24 mouse cellular contexts compared by ENCODE assay signal in the genomic region with DNA sequence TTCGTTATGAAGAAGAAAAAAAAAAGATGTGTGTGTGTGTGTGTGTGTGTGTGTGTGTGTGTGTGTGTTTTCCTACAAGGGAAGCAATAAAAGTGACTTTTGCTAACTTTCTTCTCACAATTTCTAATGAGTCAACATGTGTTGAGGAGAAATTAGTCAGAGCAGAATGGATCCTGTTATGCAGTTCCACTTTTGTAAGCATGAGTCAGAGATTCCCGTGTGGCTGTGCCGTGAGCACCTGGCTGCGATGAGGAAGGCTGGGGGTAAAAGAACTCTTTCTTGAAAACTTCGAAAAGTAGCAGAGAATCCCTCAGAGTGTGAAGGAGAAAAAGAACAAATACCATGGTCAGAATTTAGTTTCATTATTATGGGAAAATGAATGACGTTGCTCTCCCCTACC.
DNase-seq lines count a peak whose midpoint lies in the region; ATAC-seq and TF ChIP-seq lines count a peak whose summit lies in the region.
"Had no signal": no experiment of that assay in that cellular context is flagged by ENCODE, and none has a peak within 500 bp of the region (broad histone marks: within the 10 kb centered on the region; RNA-seq: fewer than 3 reads in every experiment).

No protein-coding gene starts in this region.

- 83% methylated on average over 6 of the region's 6 CpGs for WGBS in intestine, embryonic 15.5 days

- peak; percentile 11 for DNase-seq in right cerebral cortex, adult 18-20 months
- no peak for DNase-seq in right cerebral cortex, postnatal 25 days
- peak; percentile 39 for DNase-seq in CH12.LX (ENCODE audit: extremely low read depth)
- DNase-seq in brain, adult 2 months (ENCODE audit: low read depth, low spot score), result peak; percentile 73
- DNase-seq in telencephalon, adult 2 months (ENCODE audit: low read depth, low spot score), result peak; percentile 28
- DNase-seq in gastrocnemius, postnatal 10 days, result no peak
- DNase-seq in kidney, adult 8-10 months, result no peak
- DNase-seq: adrenal gland, postnatal 10 days; adrenal gland, postnatal 36 days; cerebellum, adult 11 months; cerebellum, adult 2 months; cerebellum, adult 9-11 months; cerebellum, postnatal 25 days; forebrain, postnatal 0 days; gastrocnemius, postnatal 14 days; heart, adult 11 months; kidney, adult 11 months had no signal

- dilution Hi-C loops in CH12.LX (cut with MboI; ENCODE audit: extremely low pct_ligation_motif_present, extremely low pct_unique_long_range_greater_than_20kb, low sequenced_read_pairs), result no loop called here

- H3K4me3 ChIP-seq in CH12.LX (replicated peaks in 1 of 3; ENCODE audit: low read depth in 2 of 3, low read length in 2 of 3, poor library complexity in 1 of 3), result no peak overlapping the region
- no peak overlapping the region for H3K4me3 ChIP-seq in intestine, embryonic 15.5 days (replicated peaks)
- H3K4me3 ChIP-seq: embryonic facial prominence, embryonic 12.5 days; embryonic facial prominence, embryonic 15.5 days; forebrain, embryonic 13.5 days; hindbrain, embryonic 12.5 days; hindbrain, embryonic 15.5 days had no signal

- no peak overlapping the region for H3K9ac ChIP-seq in CH12.LX (ENCODE audit: insufficient read depth, low read depth)
- no peak overlapping the region for H3K9ac ChIP-seq in intestine, embryonic 15.5 days
- H3K9ac ChIP-seq: embryonic facial prominence, embryonic 12.5 days; embryonic facial prominence, embryonic 15.5 days; forebrain, embryonic 13.5 days; forebrain, postnatal 0 days; hindbrain, embryonic 12.5 days; hindbrain, embryonic 15.5 days had no signal

- peaks cover 4% of the 10 kb centered on the region for H3K9me3 ChIP-seq in CH12.LX (replicated peaks; ENCODE audit: low read length)
- H3K9me3 ChIP-seq in intestine, embryonic 15.5 days, result no peaks in the 10 kb centered on the region
- H3K9me3 ChIP-seq: embryonic facial prominence, embryonic 12.5 days; embryonic facial prominence, embryonic 15.5 days; forebrain, embryonic 13.5 days; hindbrain, embryonic 15.5 days had no signal

- H3K36me3 ChIP-seq in CH12.LX (replicated peaks in 1 of 2; ENCODE audit: control insufficient read depth in 1 of 2, insufficient read depth in 1 of 2, low read length in 1 of 2), result no peaks in the 10 kb centered on the region
- no peaks in the 10 kb centered on the region for H3K36me3 ChIP-seq in intestine, embryonic 15.5 days
- H3K36me3 ChIP-seq: embryonic facial prominence, embryonic 12.5 days; embryonic facial prominence, embryonic 15.5 days; hindbrain, embryonic 12.5 days; hindbrain, embryonic 15.5 days had no signal

- no peak for TF ChIP-seq CTCF in CH12.LX (conservative IDR thresholded peaks at IDR 0.05 in 1 of 2, IDR thresholded peaks at IDR 0.05 in 1 of 2; ENCODE audit: low read depth in 2 of 2, low read length in 2 of 2)

- no peak for TF ChIP-seq RAD21 in CH12.LX (IDR thresholded peaks at IDR 0.05; ENCODE audit: low read depth, low read length)

- no peak for ATAC-seq in intestine, embryonic 15.5 days
- ATAC-seq: forebrain, embryonic 13.5 days; forebrain, postnatal 0 days had no signal

- no peaks in the 10 kb centered on the region for H3K79me2 ChIP-seq in CH12.LX (replicated peaks; ENCODE audit: control insufficient read depth, extremely low read depth, insufficient read depth, poor library complexity, severe bottlenecking)

- H3K4me1 ChIP-seq in CH12.LX (ENCODE audit: control insufficient read depth in 1 of 2, insufficient read depth in 2 of 2), result peaks cover 0 to 4% of the 10 kb centered on the region in 2 experiments; a peak in 1 of 4 replicates
- no peaks in the 10 kb centered on the region for H3K4me1 ChIP-seq in intestine, embryonic 15.5 days (replicated peaks)
- H3K4me1 ChIP-seq: embryonic facial prominence, embryonic 12.5 days; forebrain, embryonic 13.5 days; hindbrain, embryonic 12.5 days; hindbrain, embryonic 15.5 days had no signal

- H3K27me3 ChIP-seq in CH12.LX (replicated peaks), result no peaks in the 10 kb centered on the region
- H3K27me3 ChIP-seq in intestine, embryonic 15.5 days (replicated peaks), result no peaks in the 10 kb centered on the region
- H3K27me3 ChIP-seq: embryonic facial prominence, embryonic 12.5 days; embryonic facial prominence, embryonic 15.5 days; forebrain, embryonic 13.5 days; hindbrain, embryonic 12.5 days; hindbrain, embryonic 15.5 days had no signal

- no peak for TF ChIP-seq POLR2A in CH12.LX (IDR thresholded peaks at IDR 0.05; ENCODE audit: low read depth, low read length)

- peak; percentile 31; the same call in 1 of the 2 replicates for TF ChIP-seq EP300 in CH12.LX (IDR thresholded peaks at IDR 0.05; ENCODE audit: low read length)

- H3K4me2 ChIP-seq in CH12.LX (ENCODE audit: insufficient read depth, low read depth, poor library complexity, severe bottlenecking), result no peak overlapping the region
- no peak overlapping the region for H3K4me2 ChIP-seq in intestine, embryonic 15.5 days (replicated peaks)
- H3K4me2 ChIP-seq: embryonic facial prominence, embryonic 12.5 days; embryonic facial prominence, embryonic 15.5 days; forebrain, embryonic 13.5 days; heart, embryonic 11.5 days; hindbrain, embryonic 12.5 days; hindbrain, embryonic 15.5 days had no signal

- H3K27ac ChIP-seq in CH12.LX (ENCODE audit: insufficient read depth, low read depth), result no peak overlapping the region
- no peak overlapping the region for H3K27ac ChIP-seq in intestine, embryonic 15.5 days
- H3K27ac ChIP-seq: embryonic facial prominence, embryonic 12.5 days; embryonic facial prominence, embryonic 15.5 days; forebrain, embryonic 13.5 days; hindbrain, embryonic 12.5 days; hindbrain, embryonic 15.5 days had no signal

- in situ Hi-C loops in CH12.LX (cut with MboI; ENCODE audit: low pct_ligation_motif_present, low pct_unique_long_range_greater_than_20kb, low sequenced_read_pairs), result no loop called here

TF ChIP-seq in CH12.LX, 34 proteins besides CTCF, POLR2A, EP300 and RAD21:
- no peak for TF ChIP-seq UBTF (IDR thresholded peaks at IDR 0.05; ENCODE audit: low read depth, low read length)
- no peak for TF ChIP-seq CHD2 (IDR thresholded peaks at IDR 0.05; ENCODE audit: low read length)
- 0 out of 2 replicates have a peak, but pooled peaks have one; percentile 8 for TF ChIP-seq BHLHE40 (IDR thresholded peaks at IDR 0.05; ENCODE audit: low read depth, low read length)
- 0 out of 2 replicates have a peak, but pooled peaks have one; percentile 43 for TF ChIP-seq MEF2A (IDR thresholded peaks at IDR 0.05; ENCODE audit: borderline replicate concordance, low read depth, low read length)

Comparison
In these comparisons a context has a peak if more than half of its experiments do, and no peak if none do; other contexts are left out.
1. DNase-seq: peak in right cerebral cortex, adult 18-20 months (single experiment), CH12.LX (single experiment), brain, adult 2 months (single experiment) and telencephalon, adult 2 months (single experiment); none in right cerebral cortex, postnatal 25 days (single experiment), gastrocnemius, postnatal 10 days (single experiment) and kidney, adult 8-10 months (0 of 2).